Mouse (Mus musculus) heart, adult 18-20 months (tissue): ENCODE data around the gene Tmem131l. TPM values are rescaled to one million over a fixed set of nuclear protein-coding genes. Genes with fewer than 3 reads are reported as not detected.
A peak's percentile ranks its signal among the peaks of the same experiment; 100 is the strongest.

Experiments
- DNase-seq, 2 experiments: peaks; one replicate each; pipeline ENCODE4 v3.0.0; 2021 to 2022; ENCODE audit warnings: mixed read lengths in 1 of 2
- long read RNA-seq, 2 experiments: library from polyadenylated mRNA; stranded (forward); transcript quantifications; one replicate each; pipeline ENCODE4 v2.0.0; 2021
- total RNA-seq, 2 experiments: library from RNA; stranded (reverse); gene quantifications; 2 replicates each; pipeline ENCODE4 v1.2.3; 2021

Tmem131l gene
- 10 to 100 TPM; 17.1 to 24.2 TPM for total RNA-seq
- long read RNA-seq, experiment 1, full-length matches to known transcripts: 1 of 13 reads
- long read RNA-seq, experiment 1, partial matches to known transcripts: 5 of 13 reads
- long read RNA-seq, experiment 1, other reads (novel, unspliced or antisense): 7 of 13 reads
- long read RNA-seq, experiment 2, full-length matches to known transcripts: 1 of 3 reads
- long read RNA-seq, experiment 2, partial matches to known transcripts: 1 of 3 reads
- long read RNA-seq, experiment 2, other reads (novel, unspliced or antisense): 1 of 3 reads

DNA sequence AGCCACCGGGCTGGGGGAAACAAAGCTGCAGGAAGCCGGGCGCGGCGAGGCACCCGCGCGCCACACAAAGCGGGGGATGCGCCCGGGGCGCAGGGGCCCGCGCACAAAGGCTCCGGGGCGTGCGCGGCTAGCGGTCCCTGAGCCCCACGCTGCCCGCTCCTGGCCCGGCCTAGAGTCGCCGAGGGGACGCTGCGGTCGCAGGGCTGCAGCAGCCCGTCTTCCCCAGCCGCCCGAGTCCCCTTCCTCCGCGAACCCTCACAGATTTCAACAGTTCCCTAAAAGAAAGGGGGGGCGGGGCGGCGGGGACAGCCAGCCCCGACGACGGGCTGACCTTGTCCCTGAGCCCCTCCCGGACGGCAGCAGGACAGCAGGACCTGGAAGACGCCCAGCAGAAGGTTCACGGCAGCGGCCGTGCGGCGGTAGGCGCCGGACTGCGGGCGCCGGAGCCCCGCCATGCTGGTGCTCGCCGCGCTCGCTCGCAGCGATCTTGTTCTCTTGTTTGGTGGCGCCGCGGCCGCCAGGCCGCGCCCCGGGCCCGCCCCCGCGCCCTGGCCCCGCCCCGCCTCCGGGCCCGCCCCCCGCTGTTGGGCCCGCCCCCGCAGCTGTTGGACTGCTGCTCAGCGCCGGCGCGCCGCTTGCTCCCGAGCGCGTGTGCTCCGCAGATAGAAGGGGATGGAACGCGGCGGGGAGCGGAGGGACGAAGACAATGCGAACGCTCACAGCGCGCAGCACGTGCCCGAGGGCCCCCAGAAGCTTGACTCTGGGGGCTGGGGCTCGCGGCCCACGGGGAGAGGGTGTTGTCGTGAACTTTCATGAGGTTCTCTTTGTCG lies at the start of gene Tmem131l:
Gene Tmem131l (minus strand): TSS at position 530 of the 830 bp plus-strand sequence.
- peak; percentile 78 to 82 for DNase-seq

DNA sequence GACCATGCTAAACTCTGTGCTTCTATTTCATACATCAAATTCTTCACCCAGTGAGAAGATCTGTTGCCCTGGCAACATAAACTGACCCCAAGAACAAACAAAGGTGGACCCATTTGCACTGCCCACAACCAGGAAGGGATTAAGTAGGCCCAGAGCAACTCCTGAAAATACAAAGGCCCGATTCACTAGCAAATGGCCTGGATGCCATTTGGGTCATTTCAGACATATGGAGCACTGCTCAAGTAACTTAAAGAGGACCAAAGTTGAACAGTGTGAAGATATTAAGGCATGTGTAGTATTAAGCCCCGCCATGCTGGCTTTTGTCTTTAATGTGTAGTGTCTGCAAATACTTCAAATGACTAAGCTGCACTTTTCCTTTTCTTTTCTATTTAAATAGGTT lies 46.9 kb upstream of the Tmem131l start:
- DNase-seq: no peak

- no peak for DNase-seq
Measured at GRCm38 (mm10) chr3:84086337-84086736, 46.4 kb upstream of the Tmem131l start.

DNA sequence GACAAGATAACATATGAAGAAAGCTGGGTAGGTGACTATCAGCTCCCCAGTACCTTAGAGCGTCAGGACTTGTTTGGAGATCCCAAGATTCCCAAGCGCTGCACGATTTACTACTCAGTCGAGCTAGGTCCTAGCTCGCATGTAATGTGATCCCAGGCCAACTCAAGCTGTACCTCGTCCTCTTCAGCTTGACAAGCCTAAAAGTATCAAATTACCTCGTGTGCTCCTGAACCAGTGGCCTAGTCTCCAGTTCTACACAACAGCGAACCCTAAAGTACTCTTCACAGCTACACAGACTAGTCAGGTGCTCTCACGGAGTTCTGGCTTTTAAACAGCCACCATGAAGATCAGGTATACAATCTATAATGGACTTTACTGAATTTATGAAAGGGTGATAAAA lies 45.5 kb upstream of the Tmem131l start:
- no peak for DNase-seq

- no peak for DNase-seq
Measured at GRCm38 (mm10) chr3:84081208-84081722, 41.3 kb upstream of the Tmem131l start.

- DNase-seq: no peak
Measured at GRCm38 (mm10) chr3:84080074-84080473, 40.1 kb upstream of the Tmem131l start.

DNA sequence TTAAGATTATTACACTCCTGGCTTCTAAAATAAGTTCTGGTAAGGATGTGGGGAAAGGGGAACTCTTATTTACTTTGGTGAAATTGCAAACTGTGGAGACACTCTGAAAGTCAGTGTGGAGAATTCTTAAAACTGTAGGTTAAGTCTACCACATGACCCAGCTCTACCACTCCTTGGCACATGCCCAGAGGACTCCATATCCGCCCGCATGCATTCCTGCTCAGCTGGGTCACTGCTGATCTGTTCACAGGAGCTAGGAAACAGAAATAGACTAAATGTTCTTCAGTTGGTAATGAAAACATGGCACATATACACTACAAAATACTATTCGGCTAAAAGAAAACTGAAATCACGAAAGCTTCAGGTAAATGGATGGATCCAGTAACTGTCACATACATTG lies 37.5 kb upstream of the Tmem131l start:
- no peak for DNase-seq

DNA sequence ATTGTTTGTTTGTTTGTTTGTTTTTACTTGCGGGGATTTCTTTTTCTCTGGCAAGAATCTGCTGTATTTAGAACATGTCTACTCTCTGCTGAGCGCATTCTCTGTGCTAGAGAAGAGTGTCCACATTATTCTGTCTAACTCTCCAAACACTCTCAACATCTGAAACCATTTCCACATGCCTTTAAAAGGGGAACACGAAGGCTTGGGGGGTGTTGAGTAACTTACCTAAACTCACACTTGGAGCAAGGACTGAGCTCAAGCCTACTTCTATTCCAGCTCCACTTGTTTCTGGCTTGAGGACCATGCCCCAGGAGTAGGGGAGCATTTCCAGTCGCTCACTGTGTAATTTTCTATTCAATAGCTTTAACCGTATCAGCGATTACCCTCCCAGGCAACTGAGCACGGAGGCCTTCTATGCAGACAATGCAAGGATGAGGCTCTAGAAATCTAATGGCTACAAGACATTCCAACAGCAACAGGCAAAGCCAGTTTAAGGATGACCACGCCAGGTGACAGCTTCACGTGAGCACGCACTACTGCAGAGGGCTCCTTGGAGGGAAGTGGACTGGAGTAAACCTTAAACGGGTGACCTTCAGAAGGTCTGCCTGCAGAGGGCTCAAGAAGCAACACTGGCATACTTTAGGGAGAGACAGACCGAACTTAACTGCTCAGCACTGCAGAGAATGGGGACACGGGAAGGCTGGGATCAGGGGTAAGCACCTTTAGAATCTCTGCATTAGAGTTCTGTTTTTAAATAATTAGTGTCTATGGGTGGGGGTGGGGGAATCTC lies 36.8 kb upstream of the Tmem131l start:
- DNase-seq: no peak

DNA sequence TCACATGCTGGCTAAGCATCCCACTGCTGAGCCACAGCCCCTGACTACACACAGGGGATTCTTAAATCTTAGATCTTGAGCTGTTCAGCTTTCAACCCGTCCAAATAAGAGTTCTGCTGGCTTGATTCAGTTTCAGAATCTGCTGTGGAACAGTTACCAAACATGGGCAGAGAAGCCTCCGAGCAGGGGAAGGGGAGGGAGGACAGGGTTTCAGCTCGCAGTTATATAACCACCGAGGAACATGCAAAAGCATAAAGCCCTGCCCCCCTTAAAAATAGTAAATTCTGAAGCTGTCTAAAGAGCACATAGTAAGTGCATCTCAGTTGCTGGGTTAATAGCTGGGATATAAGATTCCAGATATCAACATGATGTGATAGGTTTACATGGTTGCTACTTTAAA lies 35.5 kb upstream of the Tmem131l start:
- no peak for DNase-seq

GRCm38 (mm10) chr3:84074777-84075176 lies 34.8 kb upstream of the Tmem131l start:
- DNase-seq: no peak

DNA sequence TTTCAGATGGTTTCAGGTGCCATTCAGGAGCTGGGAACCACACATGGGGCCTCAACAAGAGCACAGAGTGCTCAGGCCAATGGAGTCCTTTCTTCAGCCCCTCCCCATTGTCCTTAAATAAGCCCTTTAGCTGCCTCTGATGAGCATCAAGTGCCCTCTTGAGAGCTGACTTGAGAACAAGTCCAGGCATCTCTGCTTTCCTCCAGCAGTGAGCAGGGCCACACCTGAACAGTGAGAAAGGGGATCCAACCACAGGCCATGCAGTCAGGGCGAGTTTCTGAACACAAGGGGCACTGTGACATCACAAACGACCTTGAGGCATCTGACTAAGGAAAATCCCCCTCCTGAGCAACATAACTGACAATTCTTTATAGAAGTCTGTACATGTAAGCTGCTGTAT lies 31.7 kb upstream of the Tmem131l start:
- no peak for DNase-seq

DNA sequence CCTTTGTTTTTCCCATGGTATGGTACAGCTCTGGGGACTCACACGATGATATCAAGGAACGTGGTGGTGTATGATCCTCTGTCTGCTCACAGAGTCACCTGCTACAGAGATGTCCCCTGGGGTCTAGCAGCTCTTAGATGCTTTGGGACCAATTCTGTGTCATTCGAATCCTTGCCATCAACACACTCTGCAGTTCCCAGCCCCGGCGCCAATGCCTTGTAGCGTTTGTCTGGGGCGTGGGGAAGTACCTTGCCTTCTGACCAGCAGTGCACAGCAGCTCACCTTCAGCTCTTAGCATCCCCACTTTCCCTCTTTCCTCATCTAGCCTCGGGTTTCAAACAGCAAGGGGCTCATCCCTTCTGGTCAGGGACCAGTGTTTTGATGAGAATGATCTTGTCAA lies 30.8 kb upstream of the Tmem131l start:
- DNase-seq: no peak

DNA sequence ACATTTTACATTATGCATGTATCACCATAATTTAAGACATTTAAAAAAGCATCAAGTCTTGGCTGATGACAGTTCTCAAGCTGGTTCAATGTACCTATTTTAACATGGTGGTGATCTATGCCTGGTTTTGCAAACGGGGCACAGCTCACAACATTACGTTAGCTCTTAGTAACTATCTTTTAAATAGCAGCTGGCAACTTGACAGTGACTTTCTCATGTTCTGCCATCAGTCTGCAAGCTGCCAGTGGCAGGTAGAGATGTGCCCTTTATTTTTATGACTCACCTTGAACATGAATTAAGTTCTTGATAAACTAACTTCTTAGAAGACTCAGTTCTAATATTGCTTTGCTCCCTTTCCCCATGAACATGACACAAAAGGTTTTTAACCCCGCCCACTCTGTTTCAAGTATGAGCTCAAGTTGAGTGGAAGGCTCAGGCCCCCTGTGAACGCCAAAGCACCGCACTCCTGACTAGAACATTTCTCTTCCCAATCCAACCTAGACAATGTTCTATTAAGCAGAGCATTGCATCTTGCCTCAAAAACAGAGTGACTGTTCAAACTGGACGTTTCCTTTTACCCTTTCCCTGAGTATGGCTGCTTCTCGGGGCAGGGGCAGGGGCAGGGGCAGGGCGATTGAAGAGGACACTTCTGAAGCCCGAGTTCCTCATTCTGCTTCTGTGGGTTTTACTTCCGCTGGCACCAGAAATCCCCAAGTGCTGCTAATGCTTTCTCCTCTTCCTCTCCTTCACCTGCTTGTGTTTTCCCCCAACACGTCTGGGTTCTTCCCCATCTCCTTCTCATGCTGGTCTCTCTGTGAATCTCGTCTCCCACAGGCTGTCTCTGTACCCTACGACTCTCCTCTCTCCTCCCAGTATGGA lies 29.1 kb upstream of the Tmem131l start:
- DNase-seq: peak in 1 of 2 experiments; percentile 42

- no peak for DNase-seq
Measured at GRCm38 (mm10) chr3:84065825-84066224, 25.9 kb upstream of the Tmem131l start.

DNA sequence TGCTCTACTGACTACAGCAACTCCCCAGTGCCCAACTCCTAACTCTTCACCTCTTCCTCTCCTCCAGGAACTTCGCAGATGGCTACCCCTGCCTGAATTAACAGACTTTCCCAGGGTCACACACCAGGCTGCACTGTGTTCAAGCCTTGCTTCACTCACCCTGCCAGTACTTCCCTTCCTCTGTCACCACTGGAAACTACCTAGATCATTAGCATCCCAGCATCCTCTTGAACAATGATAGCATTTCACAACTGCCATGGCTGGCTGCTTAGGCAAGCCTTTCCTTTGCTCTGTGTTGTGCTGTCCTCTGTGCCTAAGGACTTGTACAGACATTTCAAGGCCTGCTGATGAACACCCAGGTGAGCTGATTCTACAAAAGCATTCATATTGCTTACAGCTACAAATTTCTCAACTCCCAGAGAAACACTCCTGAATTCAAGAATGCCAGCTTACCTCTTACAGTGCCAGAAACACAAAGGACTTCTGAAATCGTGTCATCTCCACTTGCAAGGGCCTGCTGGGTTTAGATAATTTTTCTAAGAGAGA lies 23.5 kb upstream of the Tmem131l start:
- DNase-seq: no peak

- peak; percentile 32 to 40 for DNase-seq
Measured at GRCm38 (mm10) chr3:84061523-84062453, 21.8 kb upstream of the Tmem131l start.

DNA sequence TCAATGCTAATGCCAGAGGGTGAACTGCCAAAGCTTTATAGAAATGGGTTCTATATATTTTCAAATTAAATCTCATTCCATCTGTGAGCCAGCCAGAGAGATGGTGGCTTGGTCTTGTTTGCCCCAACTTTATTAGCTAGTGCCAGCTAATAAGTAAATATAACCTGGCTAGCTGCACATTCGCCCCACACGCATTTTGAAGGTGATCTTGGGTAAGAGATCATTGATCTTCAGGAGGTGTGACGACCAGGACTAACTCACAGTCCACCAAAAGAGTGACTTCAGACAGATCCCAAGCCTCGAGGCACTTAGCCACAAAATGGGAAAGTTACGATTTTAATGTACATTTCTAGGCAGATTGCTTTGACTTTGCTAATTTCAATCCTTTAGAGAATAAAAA lies 21.0 kb upstream of the Tmem131l start:
- DNase-seq: no peak

GRCm38 (mm10) chr3:84060128-84060527 lies 20.2 kb upstream of the Tmem131l start:
- no peak for DNase-seq

- DNase-seq: no peak
Measured at GRCm38 (mm10) chr3:84059676-84060075, 19.7 kb upstream of the Tmem131l start.

DNA sequence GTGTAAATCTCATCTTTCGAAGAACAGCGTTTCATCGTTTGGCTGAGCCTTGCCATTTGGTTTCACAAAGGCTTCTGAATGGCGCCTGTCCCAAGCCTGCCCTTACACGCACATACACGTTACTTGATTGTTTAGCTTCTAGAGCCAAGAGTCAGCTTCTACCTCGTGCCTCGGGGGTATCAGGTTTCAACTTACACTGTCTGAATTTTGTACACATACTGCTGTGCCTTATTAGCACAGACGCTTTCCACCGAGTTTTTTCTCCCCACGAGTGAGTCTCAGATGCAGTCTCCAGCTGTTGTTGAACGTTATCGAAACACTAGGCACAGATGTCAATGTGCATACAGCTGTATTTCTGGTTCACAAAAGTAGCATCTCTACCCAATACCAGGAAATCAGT lies 19.3 kb upstream of the Tmem131l start:
- DNase-seq: peak in 1 of 2 experiments; percentile 36
